Mouse (Mus musculus) forebrain, postnatal 0 days (tissue): ENCODE data around the gene Mast1. TPM values are rescaled to one million over a fixed set of nuclear protein-coding genes. Genes with fewer than 3 reads are reported as not detected.

Experiments used
- ATAC-seq: fragments of 200-750 bp; cut with Nextera tagmentation; 2 replicates; pipeline ENCODE4 v1.8.0; 2017; ENCODE audit warnings: mild to moderate bottlenecking, moderate library complexity
- DNase-seq: peaks from one replicate; pipeline ENCODE4 v3.0.0-alpha.2; 2015
- H3K27ac ChIP-seq: fragments of 300-500 bp; sonication (generic); 2 replicates; pipeline ENCODE4 v1.5.1; 2014; ENCODE audit warnings: low read depth, mild to moderate bottlenecking, antibody characterized with exemption, low read length, moderate library complexity, mixed read lengths
- H3K27me3 ChIP-seq: fragments of 300-500 bp; sonication (generic); 2 replicates; pipeline ENCODE4 v1.6.1; 2014; ENCODE audit warnings: mild to moderate bottlenecking, low read length, mixed read lengths; ENCODE audit not compliant: insufficient read depth
- H3K36me3 ChIP-seq: fragments of 300-500 bp; sonication (generic); 2 replicates; pipeline ENCODE4 v1.6.1; 2014; ENCODE audit warnings: mild to moderate bottlenecking, moderate library complexity; ENCODE audit not compliant: insufficient read depth
- H3K4me1 ChIP-seq: fragments of 300-500 bp; sonication (generic); 2 replicates; pipeline ENCODE4 v1.6.1; 2014; ENCODE audit warnings: antibody characterized with exemption; ENCODE audit not compliant: insufficient read depth
- H3K4me2 ChIP-seq: fragments of 300-500 bp; sonication (generic); 2 replicates; pipeline ENCODE4 v1.6.1; 2014; ENCODE audit warnings: low read depth, mild to moderate bottlenecking, moderate library complexity
- H3K4me3 ChIP-seq: fragments of 300-500 bp; sonication (generic); 2 replicates; pipeline ENCODE4 v1.5.1; 2014; ENCODE audit warnings: low read depth, low read length, mixed read lengths
- H3K9ac ChIP-seq: fragments of 300-500 bp; sonication (generic); 2 replicates; pipeline ENCODE4 v1.6.1; 2014; ENCODE audit warnings: mild to moderate bottlenecking
- H3K9me3 ChIP-seq: fragments of 300-500 bp; sonication (generic); 2 replicates; pipeline ENCODE4 v1.6.1; 2016; ENCODE audit warnings: low read length
- CTCF ChIP-seq: sonication (generic); IDR thresholded peaks from 2 replicates; pipeline ENCODE4 v1.5.1; 2016; ENCODE audit warnings: antibody characterized with exemption, control low read depth, low read depth
- WGBS: fragments of 180-500 bp; shearing (Covaris S2); extraction: QIAGEN DNeasy Blood & Tissue Kit; methylation state at CpG from one replicate; pipeline ENCODE4 v1.1.7; 2014; 5-methylcytosine and 5-hydroxymethylcytosine counted together
- polyA plus RNA-seq: library from polyadenylated mRNA; unstranded; fragments of >200 nt; fragmentation: Nextera tagmentation; extraction: Ambion mirVana; gene quantifications from 2 replicates; pipeline ENCODE4 v1.2.1, GENCODE M21; 2015
- total RNA-seq: library from RNA; depleted of rRNA; stranded (reverse); fragments of >200 nt; gene quantifications from 2 replicates; pipeline ENCODE4 v1.2.3, GENCODE M21; 2014

Mast1 gene
- total and polyA plus RNA-seq, 2 experiments from 2014 or later = 57.7 to 63.8 TPM

GRCm38 (mm10) chr8:84892993-84893708 lies 44.0 kb downstream of the Mast1 start:
- H3K36me3 ChIP-seq = peaks cover 26% of the 10 kb centered on the region
- H3K9ac ChIP-seq = peak overlapping the region; percentile 59
- peak overlapping the region; percentile 88 for H3K4me2 ChIP-seq
- DNase-seq (no peak), ATAC-seq (no peak; the same call in 1 of the 2 replicates)
- H3K27me3 ChIP-seq = no peaks in the 10 kb centered on the region
- TF ChIP-seq CTCF = no peak
- peak overlapping the region; percentile 62 for H3K4me3 ChIP-seq
- no peaks in the 10 kb centered on the region for H3K9me3 ChIP-seq
- peaks cover 5% of the 10 kb centered on the region; the same call in 1 of the 2 replicates for H3K4me1 ChIP-seq
- WGBS = 12% methylated on average over 31 of the region's 31 CpGs
- no peak overlapping the region for H3K27ac ChIP-seq

GRCm38 (mm10) chr8:84889141-84889540 lies 48.0 kb downstream of the Mast1 start:
- no peak for ATAC-seq
- H3K4me3 ChIP-seq = no peak overlapping the region
- 75% methylated on average over 1 of the region's 1 CpGs for WGBS

GRCm38 (mm10) chr8:84888280-84888679 lies 48.9 kb downstream of the Mast1 start:
- Histone ChIP-seq H3K27me3 (no peaks in the 10 kb centered on the region), H3K4me3 (no peak overlapping the region), H3K36me3 (peaks cover 52% of the 10 kb centered on the region), H3K4me1 (peaks cover 5% of the 10 kb centered on the region; the same call in 1 of the 2 replicates), H3K9me3 (no peaks in the 10 kb centered on the region), H3K4me2 (no peak overlapping the region), H3K27ac (no peak overlapping the region), H3K9ac (no peak overlapping the region)
- WGBS = 96% methylated on average over 3 of the region's 3 CpGs
- no peak for TF ChIP-seq CTCF
- DNase-seq (no peak), ATAC-seq (no peak)

More at GRCm38 (mm10) chr8:84889141-84889540, 48.0 kb downstream of the Mast1 start:
- Histone ChIP-seq H3K27ac (no peak overlapping the region), H3K4me1 (peaks cover 5% of the 10 kb centered on the region; the same call in 1 of the 2 replicates), H3K36me3 (peaks cover 52% of the 10 kb centered on the region), H3K9me3 (no peaks in the 10 kb centered on the region), H3K27me3 (no peaks in the 10 kb centered on the region), H3K4me2 (no peak overlapping the region), H3K9ac (no peak overlapping the region)
- no peak for TF ChIP-seq CTCF
- DNase-seq = no peak

- no peak overlapping the region for H3K4me3 ChIP-seq
- 86% methylated on average over 4 of the region's 4 CpGs for WGBS
- DNase-seq (no peak), ATAC-seq (no peak)
- no peak overlapping the region for H3K9ac ChIP-seq
- TF ChIP-seq CTCF = no peak
- H3K4me1 ChIP-seq = no peaks in the 10 kb centered on the region
- H3K36me3 ChIP-seq = peaks cover 38% of the 10 kb centered on the region
- H3K4me2 ChIP-seq = no peak overlapping the region
- no peak overlapping the region for H3K27ac ChIP-seq
- H3K27me3 ChIP-seq = no peaks in the 10 kb centered on the region
- no peaks in the 10 kb centered on the region for H3K9me3 ChIP-seq
These were observed 52.4 kb downstream of the Mast1 start for GRCm38 (mm10) chr8:84884728-84885127.

- Histone ChIP-seq H3K27me3 (no peaks in the 10 kb centered on the region), H3K36me3 (no peaks in the 10 kb centered on the region), H3K27ac (no peak overlapping the region), H3K4me2 (no peak overlapping the region), H3K9ac (no peak overlapping the region), H3K9me3 (no peaks in the 10 kb centered on the region), H3K4me1 (no peaks in the 10 kb centered on the region), H3K4me3 (no peak overlapping the region)
- ATAC-seq = no peak
- TF ChIP-seq CTCF = no peak
- 85% methylated on average over 1 of the region's 1 CpGs for WGBS
- DNase-seq = no peak
These were observed 58.2 kb downstream of the Mast1 start for GRCm38 (mm10) chr8:84878915-84879314.

GRCm38 (mm10) chr8:84877297-84878035 lies 59.7 kb downstream of the Mast1 start:
- H3K4me3 ChIP-seq = no peak overlapping the region
- TF ChIP-seq CTCF = no peak
- H3K4me1 ChIP-seq = 0 out of 2 replicates have a peak, but pooled peaks cover 3% of the 10 kb centered on the region
- H3K27ac ChIP-seq = peak overlapping the region; percentile 50
- ATAC-seq = no peak
- no peak overlapping the region for H3K4me2 ChIP-seq
- H3K9me3 ChIP-seq = no peaks in the 10 kb centered on the region
- peak; percentile 21 for DNase-seq
- 49% methylated on average over 3 of the region's 3 CpGs for WGBS
- H3K36me3 ChIP-seq = no peaks in the 10 kb centered on the region
- H3K27me3 ChIP-seq = no peaks in the 10 kb centered on the region
- no peak overlapping the region for H3K9ac ChIP-seq

- H3K27me3 ChIP-seq = no peaks in the 10 kb centered on the region
- H3K4me1 ChIP-seq = 0 out of 2 replicates have a peak, but pooled peaks cover 4% of the 10 kb centered on the region
- no peak for TF ChIP-seq CTCF
- H3K9me3 ChIP-seq = no peaks in the 10 kb centered on the region
- H3K27ac ChIP-seq = no peak overlapping the region
- WGBS = 89% methylated on average over 3 of the region's 3 CpGs
- H3K36me3 ChIP-seq = peaks cover 8% of the 10 kb centered on the region; the same call in 1 of the 2 replicates
- DNase-seq (no peak), ATAC-seq (no peak)
- no peak overlapping the region for H3K4me2 ChIP-seq
- no peak overlapping the region for H3K4me3 ChIP-seq
- H3K9ac ChIP-seq = no peak overlapping the region
These were observed 62.8 kb downstream of the Mast1 start for GRCm38 (mm10) chr8:84874339-84874738.
